Mouse (Mus musculus): ENCODE data around the gene Tfr2. TPM values are rescaled to one million over a fixed set of nuclear protein-coding genes. Genes with fewer than 3 reads are reported as not detected.

Tfr2 gene
- polyA plus RNA-seq, 2 experiments: 37.6 to 45.7 TPM

DNA sequence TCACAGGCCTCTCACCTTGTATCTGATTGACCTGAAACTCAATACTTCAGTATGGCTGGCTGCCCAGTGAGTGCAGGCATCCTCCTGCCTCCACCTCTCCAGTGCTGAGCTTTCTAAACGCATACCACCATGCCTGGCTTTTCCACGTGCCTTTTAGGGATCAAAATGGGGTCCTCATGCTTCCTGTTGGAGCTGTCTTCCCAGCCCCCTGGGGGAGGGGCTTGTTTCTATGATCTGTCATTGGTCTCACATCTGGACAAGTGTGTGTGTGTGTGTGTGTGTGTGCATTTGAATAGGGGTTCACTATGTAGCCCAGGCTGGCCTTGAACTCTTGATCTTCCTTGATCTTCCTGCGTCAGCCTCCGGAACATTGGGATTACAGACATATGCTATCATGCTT, 32.2 kb upstream of the Tfr2 start:
- Histone ChIP-seq H3K4me3 (ENCODE audit: insufficient read depth in 1 of 2, low read depth in 2 of 2, low read length in 2 of 2) (no peak overlapping the region), H3K27ac (no peak overlapping the region), H3K4me2 (ENCODE audit: low read depth) (no peak overlapping the region), H3K4me1 (replicated peaks; ENCODE audit: control insufficient read depth in 2 of 2, insufficient read depth in 2 of 2, low read length in 1 of 2) (peaks cover 4% of the 10 kb centered on the region in 2 experiments; a peak in 3 of 4 replicates), H3K9me3 (ENCODE audit: control insufficient read depth, low read length) (no peaks in the 10 kb centered on the region), H3K9ac (replicated peaks) (no peak overlapping the region), H3K36me3 (replicated peaks; ENCODE audit: control insufficient read depth, insufficient read depth, low read depth) (no peaks in the 10 kb centered on the region), H3K27me3 (ENCODE audit: control insufficient read depth, insufficient read depth, low read length) (no peaks in the 10 kb centered on the region)
- DNase-seq (ENCODE audit: low read depth in 3 of 3, low spot score in 3 of 3): no peak
- TF ChIP-seq EP300 (IDR thresholded peaks at IDR 0.05; ENCODE audit: low read depth) (no peak), CTCF (IDR thresholded peaks at IDR 0.05; ENCODE audit: low read depth) (no peak)
- ATAC-seq (ENCODE audit: insufficient read depth): no peak
- 53% methylated on average over 4 of the region's 4 CpGs for WGBS (ENCODE audit: insufficient replicate concordance)

DNA sequence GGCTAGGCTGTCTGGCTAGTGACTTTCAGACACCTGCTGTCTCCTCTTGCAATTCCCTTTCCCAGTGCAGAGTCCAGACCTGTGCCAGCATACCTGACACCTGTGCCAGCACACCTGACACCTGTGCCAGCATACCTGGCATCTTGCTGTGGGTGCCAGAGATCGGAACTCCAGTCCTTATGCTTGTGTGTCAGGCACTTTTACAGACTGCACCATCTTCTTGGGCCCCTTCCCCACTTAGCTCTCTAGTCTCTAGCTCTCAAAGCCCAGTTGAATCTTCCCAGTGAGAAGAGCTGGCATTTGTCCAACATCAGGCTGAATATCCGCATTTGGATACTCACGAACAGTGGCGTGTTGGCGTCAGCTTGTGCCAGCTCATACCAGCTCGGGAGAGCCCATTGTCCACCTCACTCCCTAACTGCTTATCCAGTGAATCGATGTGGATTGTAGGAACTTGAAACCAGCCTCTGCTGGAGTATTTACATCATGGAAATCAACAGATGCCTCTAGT, 30.3 kb upstream of the Tfr2 start:
- no peaks in the 10 kb centered on the region for H3K4me1 ChIP-seq (replicated peaks; ENCODE audit: control insufficient read depth in 2 of 2, insufficient read depth in 2 of 2, low read length in 1 of 2)

DNA sequence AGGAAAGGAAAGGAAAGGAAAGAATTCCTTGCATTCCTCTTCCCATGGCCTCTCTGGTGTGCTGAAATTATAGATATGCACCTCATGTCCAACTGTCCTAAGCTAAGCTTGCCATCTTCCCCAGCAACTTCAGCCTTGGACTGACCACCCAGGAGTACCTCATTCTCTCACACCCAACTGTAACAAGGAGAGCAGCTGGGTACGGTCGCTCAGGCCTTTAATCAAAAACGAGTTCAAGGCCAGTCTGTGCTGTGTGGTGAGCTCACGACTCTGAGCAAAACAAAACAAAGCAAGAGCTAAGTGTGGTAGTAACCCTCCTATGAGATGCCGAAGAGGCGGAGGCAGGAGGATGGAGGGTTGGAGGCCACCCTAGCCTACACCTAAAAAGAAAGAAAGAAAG, 28.6 kb upstream of the Tfr2 start:
- DNase-seq (ENCODE audit: low read depth in 3 of 3, low spot score in 3 of 3) (no peak), ATAC-seq (ENCODE audit: insufficient read depth) (no peak)
- Histone ChIP-seq H3K27ac (no peak overlapping the region), H3K9me3 (ENCODE audit: control insufficient read depth, low read length) (no peaks in the 10 kb centered on the region), H3K4me2 (ENCODE audit: low read depth) (no peak overlapping the region), H3K36me3 (replicated peaks; ENCODE audit: control insufficient read depth, insufficient read depth, low read depth) (no peaks in the 10 kb centered on the region), H3K27me3 (ENCODE audit: control insufficient read depth, insufficient read depth, low read length) (no peaks in the 10 kb centered on the region), H3K4me1 (replicated peaks; ENCODE audit: control insufficient read depth in 2 of 2, insufficient read depth in 2 of 2, low read length in 1 of 2) (no peaks in the 10 kb centered on the region), H3K9ac (replicated peaks) (no peak overlapping the region), H3K4me3 (ENCODE audit: insufficient read depth in 1 of 2, low read depth in 2 of 2, low read length in 2 of 2) (no peak overlapping the region)
- WGBS (ENCODE audit: insufficient replicate concordance): 63% methylated on average over 6 of the region's 6 CpGs
- TF ChIP-seq EP300 (IDR thresholded peaks at IDR 0.05; ENCODE audit: low read depth) (no peak), CTCF (IDR thresholded peaks at IDR 0.05; ENCODE audit: low read depth) (no peak)

More for the DNA sequence above, 30.3 kb upstream of the Tfr2 start:
- 66% methylated on average over 7 of the region's 7 CpGs for WGBS (ENCODE audit: insufficient replicate concordance)
- Histone ChIP-seq H3K36me3 (replicated peaks; ENCODE audit: control insufficient read depth, insufficient read depth, low read depth) (no peaks in the 10 kb centered on the region), H3K9ac (replicated peaks) (no peak overlapping the region), H3K27ac (no peak overlapping the region), H3K4me2 (ENCODE audit: low read depth) (no peak overlapping the region), H3K4me3 (ENCODE audit: insufficient read depth in 1 of 2, low read depth in 2 of 2, low read length in 2 of 2) (no peak overlapping the region), H3K27me3 (ENCODE audit: control insufficient read depth, insufficient read depth, low read length) (no peaks in the 10 kb centered on the region), H3K9me3 (ENCODE audit: control insufficient read depth, low read length) (no peaks in the 10 kb centered on the region)
- no peak for TF ChIP-seq CTCF (IDR thresholded peaks at IDR 0.05; ENCODE audit: low read depth)
- no peak for DNase-seq (ENCODE audit: low read depth in 3 of 3, low spot score in 3 of 3)
- no peak for ATAC-seq (ENCODE audit: insufficient read depth)

DNA sequence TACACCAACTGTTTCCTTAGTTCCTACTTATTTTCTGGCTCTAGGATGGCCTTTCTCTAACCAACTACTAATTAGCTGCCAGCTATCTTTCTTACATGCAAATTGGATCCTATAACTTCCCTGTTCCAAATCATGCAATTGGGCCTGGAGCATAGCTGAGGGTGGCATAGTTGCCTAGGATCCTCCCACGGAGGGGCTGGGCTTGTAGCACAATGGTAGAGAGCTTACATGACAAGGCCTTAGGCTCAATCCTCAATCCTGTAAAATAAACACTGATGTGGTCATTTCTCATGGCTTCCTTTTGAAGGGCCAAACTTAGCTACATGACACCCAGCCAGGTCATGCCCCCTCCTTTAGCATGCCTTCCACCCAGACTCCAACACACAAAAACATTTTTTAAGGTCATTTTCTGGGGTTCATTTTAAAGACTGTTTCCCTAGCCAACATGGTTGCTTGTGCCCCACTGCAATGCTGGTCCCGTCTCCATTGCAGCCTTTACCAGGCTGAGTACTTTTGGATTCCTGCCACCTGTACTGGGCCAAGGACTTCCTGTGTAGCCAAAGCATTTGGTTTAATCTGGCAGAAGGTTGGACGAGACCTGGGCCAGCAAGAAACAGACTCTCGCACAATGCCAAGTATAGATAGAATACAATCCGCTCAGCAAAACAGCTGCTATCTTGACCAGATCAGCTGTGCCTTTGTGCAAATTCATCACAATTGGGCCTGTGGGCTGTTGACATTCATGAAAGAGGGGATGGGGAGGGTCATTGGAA, 27.7 kb upstream of the Tfr2 start:
- Histone ChIP-seq H3K27me3 (ENCODE audit: control insufficient read depth, insufficient read depth, low read length) (no peaks in the 10 kb centered on the region), H3K27ac (no peak overlapping the region), H3K9ac (replicated peaks) (no peak overlapping the region), H3K9me3 (ENCODE audit: control insufficient read depth, low read length) (no peaks in the 10 kb centered on the region), H3K36me3 (replicated peaks; ENCODE audit: control insufficient read depth, insufficient read depth, low read depth) (no peaks in the 10 kb centered on the region), H3K4me3 (ENCODE audit: insufficient read depth in 1 of 2, low read depth in 2 of 2, low read length in 2 of 2) (no peak overlapping the region), H3K4me1 (replicated peaks; ENCODE audit: control insufficient read depth in 2 of 2, insufficient read depth in 2 of 2, low read length in 1 of 2) (no peaks in the 10 kb centered on the region), H3K4me2 (ENCODE audit: low read depth) (no peak overlapping the region)
- WGBS (ENCODE audit: insufficient replicate concordance): 65% methylated on average over 5 of the region's 5 CpGs
- DNase-seq (ENCODE audit: low read depth in 3 of 3, low spot score in 3 of 3): no peak
- no peak for ATAC-seq (ENCODE audit: insufficient read depth)
- TF ChIP-seq CTCF (IDR thresholded peaks at IDR 0.05; ENCODE audit: low read depth) (no peak), EP300 (IDR thresholded peaks at IDR 0.05; ENCODE audit: low read depth) (no peak)

DNA sequence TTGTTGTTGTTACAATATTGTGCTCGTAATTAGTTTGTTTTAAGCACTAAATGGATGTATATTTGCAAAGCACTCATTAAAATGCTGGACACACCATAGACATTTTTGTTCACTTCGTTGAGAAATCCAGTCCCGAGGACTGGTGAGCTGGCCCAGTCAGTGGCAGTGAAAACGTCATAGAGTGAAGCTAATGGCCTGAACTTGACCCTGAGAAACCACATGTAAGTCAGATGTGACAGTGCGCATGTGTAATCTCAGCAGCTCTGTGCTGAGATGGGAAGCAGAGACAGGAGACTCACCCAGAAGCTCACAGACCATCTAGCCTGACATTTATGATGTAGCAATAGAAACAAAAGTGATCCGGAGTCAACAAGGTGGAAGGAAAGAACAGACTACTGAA, 24.7 kb upstream of the Tfr2 start:
- no peak for DNase-seq (ENCODE audit: low read depth in 3 of 3, low spot score in 3 of 3)
- Histone ChIP-seq H3K4me2 (ENCODE audit: low read depth) (no peak overlapping the region), H3K27ac (no peak overlapping the region), H3K36me3 (replicated peaks; ENCODE audit: control insufficient read depth, insufficient read depth, low read depth) (no peaks in the 10 kb centered on the region), H3K4me3 (ENCODE audit: insufficient read depth in 1 of 2, low read depth in 2 of 2, low read length in 2 of 2) (no peak overlapping the region), H3K9ac (replicated peaks) (no peak overlapping the region), H3K27me3 (ENCODE audit: control insufficient read depth, insufficient read depth, low read length) (no peaks in the 10 kb centered on the region), H3K4me1 (replicated peaks; ENCODE audit: control insufficient read depth in 2 of 2, insufficient read depth in 2 of 2, low read length in 1 of 2) (no peaks in the 10 kb centered on the region), H3K9me3 (ENCODE audit: control insufficient read depth, low read length) (no peaks in the 10 kb centered on the region)
- ATAC-seq (ENCODE audit: insufficient read depth): no peak
- 51% methylated on average over 6 of the region's 6 CpGs for WGBS (ENCODE audit: insufficient replicate concordance)
- no peak for TF ChIP-seq CTCF (IDR thresholded peaks at IDR 0.05; ENCODE audit: low read depth)
- TF ChIP-seq EP300 (IDR thresholded peaks at IDR 0.05; ENCODE audit: low read depth): no peak
